ENCODE assay signal across 19 mouse cellular contexts in genomic region chr6:48424074-48424473, GRCm38 (mm10). TPM values are rescaled to one million over a fixed set of nuclear protein-coding genes. Genes with fewer than 3 reads are reported as not detected.
DNase-seq lines count a peak whose midpoint lies in the region; ATAC-seq and TF ChIP-seq lines count a peak whose summit lies in the region.
"Had no signal": no experiment of that assay in that cellular context is flagged by ENCODE, and none has a peak within 500 bp of the region (broad histone marks: within the 10 kb centered on the region; RNA-seq: fewer than 3 reads in every experiment).

No protein-coding gene starts in this region.

- H3K79me2 ChIP-seq in MEL (ENCODE audit: control insufficient read depth, insufficient read depth, low read length, poor library complexity) = no peaks in the 10 kb centered on the region

- H3K36me3 ChIP-seq in hindbrain, postnatal 0 days (ENCODE audit: insufficient read depth, low read length) = no peaks in the 10 kb centered on the region
- H3K36me3 ChIP-seq in hindbrain, embryonic 11.5 days (ENCODE audit: control insufficient read depth, insufficient read depth, low read length) = no peaks in the 10 kb centered on the region
- no peaks in the 10 kb centered on the region for H3K36me3 ChIP-seq in midbrain, postnatal 0 days (ENCODE audit: insufficient read depth, low read length)
- H3K36me3 ChIP-seq in midbrain, embryonic 10.5 days = 0 out of 2 replicates have a peak, but pooled peaks cover under 1% of the 10 kb centered on the region
- H3K36me3 ChIP-seq in MEL (ENCODE audit: control insufficient read depth in 1 of 2, insufficient read depth in 2 of 2, low read length in 2 of 2) = no peaks in the 10 kb centered on the region
- H3K36me3 ChIP-seq in stomach, postnatal 0 days (ENCODE audit: control insufficient read depth, insufficient read depth, low read length) = no peaks in the 10 kb centered on the region
- H3K36me3 ChIP-seq: embryonic facial prominence, embryonic 15.5 days; kidney, embryonic 15.5 days; midbrain, embryonic 12.5 days had no signal

- no peaks in the 10 kb centered on the region for H3K9me3 ChIP-seq in hindbrain, postnatal 0 days (ENCODE audit: low read length)
- no peaks in the 10 kb centered on the region for H3K9me3 ChIP-seq in hindbrain, embryonic 11.5 days (ENCODE audit: control insufficient read depth, low read length)
- H3K9me3 ChIP-seq in midbrain, postnatal 0 days (ENCODE audit: low read length) = no peaks in the 10 kb centered on the region
- no peaks in the 10 kb centered on the region for H3K9me3 ChIP-seq in midbrain, embryonic 10.5 days (replicated peaks)
- H3K9me3 ChIP-seq in MEL (replicated peaks; ENCODE audit: insufficient read depth, low read length) = no peaks in the 10 kb centered on the region
- H3K9me3 ChIP-seq in stomach, postnatal 0 days (ENCODE audit: control insufficient read depth, low read length) = no peaks in the 10 kb centered on the region
- H3K9me3 ChIP-seq: embryonic facial prominence, embryonic 15.5 days; kidney, embryonic 15.5 days; limb, embryonic 10.5 days; midbrain, embryonic 12.5 days had no signal

- DNase-seq in hindbrain, postnatal 0 days (ENCODE audit: low spot score) = no peak
- no peak for DNase-seq in hindbrain, embryonic 11.5 days (ENCODE audit: low spot score)
- DNase-seq in midbrain, postnatal 0 days (ENCODE audit: low spot score) = no peak
- no peak for DNase-seq in midbrain, embryonic 10.5 days (ENCODE audit: low spot score)
- DNase-seq in MEL (ENCODE audit: low read depth, low spot score) = peak; percentile 11
- no peak for DNase-seq in stomach, postnatal 0 days (ENCODE audit: low spot score)
- DNase-seq in embryo, embryonic 10 days (ENCODE audit: low spot score) = no peak
- DNase-seq: adrenal gland, postnatal 36 days; forebrain, postnatal 0 days; kidney, postnatal 4 days; lung, postnatal 14 days; thymus, adult 2 months had no signal

- no peak overlapping the region for H3K9ac ChIP-seq in hindbrain, postnatal 0 days (replicated peaks; ENCODE audit: low read length)
- H3K9ac ChIP-seq in hindbrain, embryonic 11.5 days (ENCODE audit: low read depth, low read length) = no peak overlapping the region
- H3K9ac ChIP-seq in midbrain, postnatal 0 days (replicated peaks; ENCODE audit: low read length, poor library complexity, severe bottlenecking) = no peak overlapping the region
- no peak overlapping the region for H3K9ac ChIP-seq in MEL (ENCODE audit: control insufficient read depth, low read depth, low read length, poor library complexity, severe bottlenecking)
- H3K9ac ChIP-seq in stomach, postnatal 0 days (ENCODE audit: low read length) = no peak overlapping the region
- H3K9ac ChIP-seq: embryonic facial prominence, embryonic 15.5 days; forebrain, postnatal 0 days; hindbrain, embryonic 14.5 days; kidney, embryonic 15.5 days; midbrain, embryonic 12.5 days had no signal

- ATAC-seq in hindbrain, postnatal 0 days = no peak
- ATAC-seq in hindbrain, embryonic 11.5 days (ENCODE audit: low FRiP score) = no peak
- ATAC-seq in midbrain, postnatal 0 days (ENCODE audit: low FRiP score) = no peak
- ATAC-seq in stomach, postnatal 0 days (ENCODE audit: low FRiP score, low TSS enrichment) = no peak
- ATAC-seq: forebrain, postnatal 0 days; intestine, embryonic 16.5 days had no signal

- no peak for TF ChIP-seq POLR2A in MEL (IDR thresholded peaks at IDR 0.05; ENCODE audit: control insufficient read depth in 1 of 2, insufficient read depth in 1 of 2, low read depth in 1 of 2, low read length in 2 of 2, poor library complexity in 1 of 2)

- H3K4me3 ChIP-seq in hindbrain, postnatal 0 days (ENCODE audit: low read length) = no peak overlapping the region
- no peak overlapping the region for H3K4me3 ChIP-seq in hindbrain, embryonic 11.5 days (ENCODE audit: low read depth, low read length)
- no peak overlapping the region for H3K4me3 ChIP-seq in midbrain, postnatal 0 days (ENCODE audit: low read depth, low read length)
- no peak overlapping the region for H3K4me3 ChIP-seq in midbrain, embryonic 10.5 days
- H3K4me3 ChIP-seq in MEL (ENCODE audit: control insufficient read depth in 1 of 2, insufficient read depth in 1 of 2, low read depth in 2 of 2, low read length in 2 of 2) = no peak overlapping the region
- H3K4me3 ChIP-seq in stomach, postnatal 0 days (ENCODE audit: low read depth, low read length) = no peak overlapping the region
- H3K4me3 ChIP-seq: embryonic facial prominence, embryonic 15.5 days; kidney, embryonic 15.5 days; limb, embryonic 10.5 days; midbrain, embryonic 12.5 days had no signal

- no peaks in the 10 kb centered on the region for H3K27me3 ChIP-seq in hindbrain, postnatal 0 days (ENCODE audit: insufficient read depth, low read length)
- H3K27me3 ChIP-seq in hindbrain, embryonic 11.5 days (ENCODE audit: control insufficient read depth, insufficient read depth, low read length) = no peaks in the 10 kb centered on the region
- no peaks in the 10 kb centered on the region for H3K27me3 ChIP-seq in midbrain, postnatal 0 days (ENCODE audit: insufficient read depth, low read length)
- no peaks in the 10 kb centered on the region for H3K27me3 ChIP-seq in midbrain, embryonic 10.5 days (ENCODE audit: low read depth, poor library complexity, severe bottlenecking)
- no peaks in the 10 kb centered on the region for H3K27me3 ChIP-seq in MEL (ENCODE audit: control insufficient read depth in 1 of 2, insufficient read depth in 2 of 2, low read length in 2 of 2)
- H3K27me3 ChIP-seq in stomach, postnatal 0 days (ENCODE audit: control insufficient read depth, insufficient read depth, low read length) = no peaks in the 10 kb centered on the region
- H3K27me3 ChIP-seq: embryonic facial prominence, embryonic 15.5 days; kidney, embryonic 15.5 days; midbrain, embryonic 12.5 days had no signal

- H3K27ac ChIP-seq in hindbrain, postnatal 0 days = no peak overlapping the region
- no peak overlapping the region for H3K27ac ChIP-seq in hindbrain, embryonic 11.5 days (ENCODE audit: low read depth, low read length)
- no peak overlapping the region for H3K27ac ChIP-seq in midbrain, postnatal 0 days (ENCODE audit: low read depth, low read length)
- H3K27ac ChIP-seq in midbrain, embryonic 10.5 days (replicated peaks) = no peak overlapping the region
- H3K27ac ChIP-seq in MEL (ENCODE audit: control insufficient read depth, low read depth, low read length) = no peak overlapping the region
- no peak overlapping the region for H3K27ac ChIP-seq in stomach, postnatal 0 days (replicated peaks)
- H3K27ac ChIP-seq: embryonic facial prominence, embryonic 15.5 days; hindbrain, embryonic 14.5 days; kidney, embryonic 15.5 days; midbrain, embryonic 12.5 days had no signal

- H3K4me1 ChIP-seq in hindbrain, postnatal 0 days (ENCODE audit: insufficient read depth, low read length) = no peaks in the 10 kb centered on the region
- no peaks in the 10 kb centered on the region; the same call in 1 of the 2 replicates for H3K4me1 ChIP-seq in hindbrain, embryonic 11.5 days (replicated peaks; ENCODE audit: control insufficient read depth, insufficient read depth, low read length)
- no peaks in the 10 kb centered on the region for H3K4me1 ChIP-seq in midbrain, postnatal 0 days (ENCODE audit: insufficient read depth, low read length)
- peaks cover 10% of the 10 kb centered on the region; the same call in 1 of the 2 replicates for H3K4me1 ChIP-seq in midbrain, embryonic 10.5 days
- H3K4me1 ChIP-seq in MEL (ENCODE audit: control insufficient read depth in 1 of 2, insufficient read depth in 2 of 2, low read length in 2 of 2) = no peaks in the 10 kb centered on the region
- H3K4me1 ChIP-seq in stomach, postnatal 0 days (replicated peaks; ENCODE audit: control insufficient read depth, insufficient read depth) = no peaks in the 10 kb centered on the region

- TF ChIP-seq EP300 in MEL (IDR thresholded peaks at IDR 0.05; ENCODE audit: low read depth in 1 of 2, low read length in 2 of 2) = no peak
- no peak for TF ChIP-seq EP300 in stomach, postnatal 0 days (optimal IDR thresholded peaks at IDR 0.05)

- WGBS in hindbrain, postnatal 0 days = 74% methylated on average over 5 of the region's 5 CpGs
- 69% methylated on average over 5 of the region's 5 CpGs for WGBS in hindbrain, embryonic 11.5 days
- 67% methylated on average over 5 of the region's 5 CpGs for WGBS in midbrain, postnatal 0 days
- 69% methylated on average over 5 of the region's 5 CpGs for WGBS in midbrain, embryonic 10.5 days
- WGBS in stomach, postnatal 0 days = 65% methylated on average over 5 of the region's 5 CpGs

- H3K4me2 ChIP-seq in hindbrain, postnatal 0 days (ENCODE audit: low read depth, low read length) = no peak overlapping the region
- no peak overlapping the region for H3K4me2 ChIP-seq in hindbrain, embryonic 11.5 days (replicated peaks; ENCODE audit: low read depth, low read length)
- H3K4me2 ChIP-seq in midbrain, postnatal 0 days (ENCODE audit: low read depth, low read length, poor library complexity, severe bottlenecking) = no peak overlapping the region
- H3K4me2 ChIP-seq in stomach, postnatal 0 days (replicated peaks; ENCODE audit: low read depth) = no peak overlapping the region
- H3K4me2 ChIP-seq: embryonic facial prominence, embryonic 15.5 days; hindbrain, embryonic 14.5 days; kidney, embryonic 15.5 days; midbrain, embryonic 12.5 days had no signal

- 0 out of 2 replicates have a peak, but pooled peaks have one; percentile 11 for TF ChIP-seq CTCF in hindbrain, postnatal 0 days (IDR thresholded peaks at IDR 0.05; ENCODE audit: low read depth)
- TF ChIP-seq CTCF in midbrain, postnatal 0 days (IDR thresholded peaks at IDR 0.05) = peak; percentile 22; the same call in 1 of the 2 replicates
- TF ChIP-seq CTCF in MEL (IDR thresholded peaks at IDR 0.05 in 2 of 3, conservative IDR thresholded peaks at IDR 0.05 in 1 of 3; ENCODE audit: control insufficient read depth in 1 of 3, insufficient read depth in 1 of 3, low read depth in 2 of 3, low read length in 3 of 3, poor library complexity in 1 of 3, severe bottlenecking in 1 of 3) = peak; percentile 10 to 20 (median 12); a peak in 3 of 6 replicates
- TF ChIP-seq CTCF in stomach, postnatal 0 days (IDR thresholded peaks at IDR 0.05; ENCODE audit: low read depth) = peak; percentile 46

- no peak for TF ChIP-seq RAD21 in MEL (IDR thresholded peaks at IDR 0.05; ENCODE audit: low read depth, low read length)

RNA-seq across cellular contexts. Expression of gene Zfp467, which starts 21.6 kb away (rescaled TPM):
- 27.5 and 61.1 TPM in 2 replicates for total RNA-seq in hindbrain, postnatal 0 days (2014; rRNA removed)
- 39.1 and 39.4 TPM in 2 replicates for polyA plus RNA-seq in hindbrain, postnatal 0 days (2015; fragmentation: Nextera tagmentation; extraction: Ambion mirVana)
- 13.3 and 14.9 TPM in 2 replicates for polyA plus RNA-seq in hindbrain, embryonic 11.5 days (2014; fragmentation: Nextera tagmentation; extraction: Ambion mirVana)
- total RNA-seq in midbrain, postnatal 0 days (2014; rRNA removed) = 28.0 and 43.0 TPM in 2 replicates
- 41.7 and 44.6 TPM in 2 replicates for polyA plus RNA-seq in midbrain, postnatal 0 days (2015; fragmentation: Nextera tagmentation; extraction: Ambion mirVana)
- 10.1 and 13.6 TPM in 2 replicates for polyA plus RNA-seq in midbrain, embryonic 10.5 days (2016; fragmentation: Nextera tagmentation; extraction: Ambion mirVana)
- total RNA-seq in MEL (2012; rRNA removed) = 0.85 and 1.0 TPM in 2 replicates
- polyA plus RNA-seq in MEL (2012; ENCODE audit: insufficient read depth in 1 of 2, insufficient read length in 2 of 2, low read depth in 1 of 2, low replicate concordance in 2 of 2, missing spikeins in 1 of 2) = 1 to 10 TPM in 1 of 2 experiments, not detected in 1; 5.7 TPM
- polyA plus RNA-seq in stomach, postnatal 0 days (2015; fragmentation: Nextera tagmentation; extraction: Ambion mirVana) = 24.2 and 29.5 TPM in 2 replicates

RNA-seq across cellular contexts. Expression of gene Sspo, which starts 24.0 kb away (rescaled TPM):
- total RNA-seq in hindbrain, postnatal 0 days (2014; rRNA removed) = 0.73 and 0.86 TPM in 2 replicates
- 0.10 and 0.38 TPM in 2 replicates for polyA plus RNA-seq in hindbrain, postnatal 0 days (2015; fragmentation: Nextera tagmentation; extraction: Ambion mirVana)
- polyA plus RNA-seq in hindbrain, embryonic 11.5 days (2014; fragmentation: Nextera tagmentation; extraction: Ambion mirVana) = 0.05 and 0.17 TPM in 2 replicates
- total RNA-seq in midbrain, postnatal 0 days (2014; rRNA removed) = 4.6 and 7.3 TPM in 2 replicates
- polyA plus RNA-seq in midbrain, postnatal 0 days (2015; fragmentation: Nextera tagmentation; extraction: Ambion mirVana) = 0.67 and 1.2 TPM in 2 replicates
- 0.07 and 0.21 TPM in 2 replicates for polyA plus RNA-seq in midbrain, embryonic 10.5 days (2016; fragmentation: Nextera tagmentation; extraction: Ambion mirVana)
- total RNA-seq in MEL (2012; rRNA removed) = not detected in 2 replicates
- polyA plus RNA-seq in MEL (2012; ENCODE audit: insufficient read depth in 1 of 2, insufficient read length in 2 of 2, low read depth in 1 of 2, low replicate concordance in 2 of 2, missing spikeins in 1 of 2) = not detected
- 0.04 and 0.07 TPM in 2 replicates for polyA plus RNA-seq in stomach, postnatal 0 days (2015; fragmentation: Nextera tagmentation; extraction: Ambion mirVana)
- total RNA-seq: megakaryocyte progenitor cell, adult 5-6 weeks had no signal

RNA-seq across cellular contexts. Expression of gene Krba1, which starts 28.7 kb away (rescaled TPM):
- total RNA-seq in hindbrain, postnatal 0 days (2014; rRNA removed) = 38.4 and 49.8 TPM in 2 replicates
- 19.1 and 20.5 TPM in 2 replicates for polyA plus RNA-seq in hindbrain, postnatal 0 days (2015; fragmentation: Nextera tagmentation; extraction: Ambion mirVana)
- polyA plus RNA-seq in hindbrain, embryonic 11.5 days (2014; fragmentation: Nextera tagmentation; extraction: Ambion mirVana) = 16.0 and 19.1 TPM in 2 replicates
- total RNA-seq in midbrain, postnatal 0 days (2014; rRNA removed) = 44.0 and 44.8 TPM in 2 replicates
- polyA plus RNA-seq in midbrain, postnatal 0 days (2015; fragmentation: Nextera tagmentation; extraction: Ambion mirVana) = 20.8 and 20.9 TPM in 2 replicates
- 20.4 and 24.4 TPM in 2 replicates for polyA plus RNA-seq in midbrain, embryonic 10.5 days (2016; fragmentation: Nextera tagmentation; extraction: Ambion mirVana)
- total RNA-seq in MEL (2012; rRNA removed) = 4.8 and 4.9 TPM in 2 replicates
- 1 to 10 TPM in 1 of 2 experiments, not detected in 1; 8.7 TPM for polyA plus RNA-seq in MEL (2012; ENCODE audit: insufficient read depth in 1 of 2, insufficient read length in 2 of 2, low read depth in 1 of 2, low replicate concordance in 2 of 2, missing spikeins in 1 of 2)
- 5.4 and 7.8 TPM in 2 replicates for polyA plus RNA-seq in stomach, postnatal 0 days (2015; fragmentation: Nextera tagmentation; extraction: Ambion mirVana)
